Comparison of ENCODE assay signal across 9 mouse cellular contexts in the genomic region with DNA sequence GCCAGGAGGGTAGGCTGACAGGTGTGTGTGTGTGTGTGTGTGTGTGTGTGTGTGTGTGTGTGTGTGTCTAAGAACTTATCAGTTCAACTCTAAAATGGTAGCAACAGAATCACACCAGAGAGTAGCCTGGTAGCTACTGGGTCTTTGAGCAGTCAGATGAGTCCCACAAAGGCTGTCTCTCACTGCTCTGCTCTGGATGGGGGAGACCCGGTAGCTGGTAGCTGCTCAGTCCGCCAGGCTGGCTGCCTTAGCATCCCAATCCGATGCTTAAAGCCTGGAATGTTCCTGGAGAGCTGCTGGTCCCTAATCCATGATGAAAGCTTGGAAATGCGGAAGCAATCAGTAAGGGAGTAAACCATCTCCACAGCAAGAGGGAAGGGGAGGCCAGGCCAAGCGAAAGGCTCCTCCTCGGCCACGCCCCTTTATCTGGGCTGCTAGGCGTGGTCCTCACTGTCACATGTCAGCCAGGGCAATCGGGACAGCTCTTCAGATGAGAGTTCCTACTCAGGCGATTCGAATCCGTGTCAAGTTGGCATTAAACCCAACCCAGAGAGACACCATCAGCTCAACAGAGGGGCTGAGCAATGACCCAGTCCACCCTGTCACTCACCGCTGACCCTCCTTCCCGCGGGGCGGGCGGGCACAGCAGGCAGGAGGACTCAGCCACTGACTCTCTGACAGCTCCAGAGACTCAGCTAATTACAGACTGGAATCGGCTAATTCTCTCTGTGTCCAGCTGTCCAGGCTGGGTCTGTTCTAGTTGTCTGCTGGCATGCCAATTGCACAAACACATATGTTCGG. TPM values are rescaled to one million over a fixed set of nuclear protein-coding genes. Genes with fewer than 3 reads are reported as not detected.
A peak's percentile ranks its signal among the peaks of the same experiment; 100 is the strongest.
DNase-seq lines count a peak whose midpoint lies in the region; ATAC-seq and TF ChIP-seq lines count a peak whose summit lies in the region.
"Had no signal": no experiment of that assay in that cellular context is flagged by ENCODE, and none has a peak within 500 bp of the region (broad histone marks: within the 10 kb centered on the region; RNA-seq: fewer than 3 reads in every experiment).

No protein-coding gene starts in this region.

- no peak for TF ChIP-seq EP300 in liver, postnatal 0 days (IDR thresholded peaks at IDR 0.05; ENCODE audit: low read depth)

- TF ChIP-seq CTCF in liver, postnatal 0 days (IDR thresholded peaks at IDR 0.05; ENCODE audit: low read depth): no peak

- no peaks in the 10 kb centered on the region for H3K36me3 ChIP-seq in intestine, embryonic 14.5 days (ENCODE audit: control insufficient read depth, insufficient read depth, low read length)
- H3K36me3 ChIP-seq in liver, postnatal 0 days (replicated peaks; ENCODE audit: insufficient read depth, low read length): no peaks in the 10 kb centered on the region
- no peaks in the 10 kb centered on the region for H3K36me3 ChIP-seq in neural tube, embryonic 13.5 days

- peak overlapping the region; percentile 41 for H3K4me2 ChIP-seq in intestine, embryonic 14.5 days (ENCODE audit: low read length)
- peak overlapping the region; percentile 64 for H3K4me2 ChIP-seq in liver, postnatal 0 days (ENCODE audit: low read depth, low read length)
- peak overlapping the region; percentile 51 for H3K4me2 ChIP-seq in neural tube, embryonic 13.5 days

- H3K9me3 ChIP-seq in intestine, embryonic 14.5 days (ENCODE audit: control insufficient read depth, low read length): no peaks in the 10 kb centered on the region
- no peaks in the 10 kb centered on the region for H3K9me3 ChIP-seq in liver, postnatal 0 days (ENCODE audit: low read length)
- H3K9me3 ChIP-seq in neural tube, embryonic 13.5 days: no peaks in the 10 kb centered on the region

- 0 out of 2 replicates have a peak, but pooled peaks cover 20% of the 10 kb centered on the region for H3K27me3 ChIP-seq in intestine, embryonic 14.5 days (replicated peaks; ENCODE audit: control insufficient read depth, insufficient read depth, low read length)
- H3K27me3 ChIP-seq in liver, postnatal 0 days (ENCODE audit: insufficient read depth, low read length): no peaks in the 10 kb centered on the region
- H3K27me3 ChIP-seq in neural tube, embryonic 13.5 days: 0 out of 2 replicates have a peak, but pooled peaks cover 3% of the 10 kb centered on the region

- H3K4me1 ChIP-seq in intestine, embryonic 14.5 days (replicated peaks; ENCODE audit: control insufficient read depth, insufficient read depth, low read length): peaks cover 10% of the 10 kb centered on the region
- H3K4me1 ChIP-seq in liver, postnatal 0 days (ENCODE audit: insufficient read depth): peaks cover 14% of the 10 kb centered on the region
- peaks cover 37% of the 10 kb centered on the region for H3K4me1 ChIP-seq in neural tube, embryonic 13.5 days (replicated peaks)

- DNase-seq in adrenal gland, adult 18-20 months (ENCODE audit: low spot score in 2 of 2): peak; percentile 8 to 28
- DNase-seq in adrenal gland, postnatal 4 days (ENCODE audit: low spot score in 2 of 2): no peak
- peak; percentile 88 for DNase-seq in embryo, embryonic 10 days (ENCODE audit: low spot score)
- peak; percentile 38 to 57 for DNase-seq in gastrocnemius, postnatal 4 days (ENCODE audit: low spot score in 2 of 2)
- peak; percentile 74 for DNase-seq in intestine, embryonic 14.5 days (ENCODE audit: low spot score)
- peak; percentile 71 for DNase-seq in liver, postnatal 0 days

- H3K27ac ChIP-seq in intestine, embryonic 14.5 days (ENCODE audit: low read depth): no peak overlapping the region
- H3K27ac ChIP-seq in liver, postnatal 0 days (ENCODE audit: low read depth): no peak overlapping the region
- no peak overlapping the region for H3K27ac ChIP-seq in neural tube, embryonic 13.5 days (replicated peaks)
- H3K27ac ChIP-seq: macrophage had no signal

- no peak overlapping the region for H3K9ac ChIP-seq in intestine, embryonic 14.5 days (ENCODE audit: low read length)
- no peak overlapping the region for H3K9ac ChIP-seq in liver, postnatal 0 days (replicated peaks)
- H3K9ac ChIP-seq in neural tube, embryonic 13.5 days: peak overlapping the region; percentile 44; the same call in 1 of the 2 replicates

- peak; percentile 79 for ATAC-seq in intestine, embryonic 14.5 days (replicated peaks; ENCODE audit: low FRiP score, low TSS enrichment, low read depth)
- peak; percentile 84 for ATAC-seq in liver, postnatal 0 days
- ATAC-seq in neural tube, embryonic 13.5 days (ENCODE audit: low read depth): peak; percentile 57
- ATAC-seq in inflammation-experienced regulatory T-cells, adult 6 months: no peak

- 6% methylated on average over 19 of the region's 19 CpGs for WGBS in intestine, embryonic 14.5 days
- WGBS in liver, postnatal 0 days (ENCODE audit: insufficient replicate concordance): 16% methylated on average over 19 of the region's 19 CpGs
- WGBS in neural tube, embryonic 13.5 days: 5% methylated on average over 19 of the region's 19 CpGs

- peak overlapping the region; percentile 7; the same call in 1 of the 2 replicates for H3K4me3 ChIP-seq in intestine, embryonic 14.5 days (ENCODE audit: low read depth, low read length)
- H3K4me3 ChIP-seq in liver, postnatal 0 days (ENCODE audit: low read depth, low read length): peak overlapping the region; percentile 26; the same call in 1 of the 2 replicates
- peak overlapping the region; percentile 21 for H3K4me3 ChIP-seq in neural tube, embryonic 13.5 days

RNA-seq across cellular contexts. Expression of a gene that starts 29.9 kb away (rescaled TPM):
- 1 to 10 TPM; 1.8 to 2.7 TPM for total RNA-seq in adrenal gland, adult 18-20 months (2021)
- total RNA-seq in adrenal gland, postnatal 4 days (2021): 1 to 10 TPM; 5.0 to 9.1 TPM
- 1 to 10 TPM in 1 of 2 experiments, under 1 TPM in 1; 0.96 to 1.8 TPM for total RNA-seq in gastrocnemius, postnatal 4 days (2021)
- 5.3 and 5.9 TPM in 2 replicates for polyA plus RNA-seq in intestine, embryonic 14.5 days (2014; fragmentation: Nextera tagmentation; extraction: Ambion mirVana)
- 20.0 and 21.1 TPM in 2 replicates for polyA plus RNA-seq in liver, postnatal 0 days (2015; fragmentation: Nextera tagmentation; extraction: Ambion mirVana)
- 7.3 and 9.4 TPM in 2 replicates for polyA plus RNA-seq in neural tube, embryonic 13.5 days (2015; fragmentation: Nextera tagmentation; extraction: Ambion mirVana)
- 1 to 10 TPM; 3.8 to 5.8 (median 3.8) TPM for polyA plus RNA-seq in inflammation-experienced regulatory T-cells, adult 6 months (2017; shearing (Covaris generic))

Comparison
In these comparisons a context has a peak if more than half of its experiments do, and no peak if none do; other contexts are left out.
1. DNase-seq: peak in adrenal gland, adult 18-20 months (2 of 2), embryo, embryonic 10 days (single experiment), gastrocnemius, postnatal 4 days (2 of 2), intestine, embryonic 14.5 days (single experiment) and liver, postnatal 0 days (single experiment); none in adrenal gland, postnatal 4 days (0 of 2).
2. Peak in every context shown above with its lines, with median percentiles within 50 percentile points of each other: H3K4me2 ChIP-seq and H3K4me3 ChIP-seq.